Mouse (Mus musculus): ENCODE data around the gene Myt1. TPM values are rescaled to one million over a fixed set of nuclear protein-coding genes. Genes with fewer than 3 reads are reported as not detected.

The Myt1 gene
- polyA plus RNA-seq (2015; fragmentation: Nextera tagmentation; extraction: Ambion mirVana): not detected in 2 replicates

GRCm38 (mm10) chr2:181763006-181763830 lies at the start of gene Myt1:
Gene Myt1, plus strand, starts transcription at chr2:181763332.

DNA sequence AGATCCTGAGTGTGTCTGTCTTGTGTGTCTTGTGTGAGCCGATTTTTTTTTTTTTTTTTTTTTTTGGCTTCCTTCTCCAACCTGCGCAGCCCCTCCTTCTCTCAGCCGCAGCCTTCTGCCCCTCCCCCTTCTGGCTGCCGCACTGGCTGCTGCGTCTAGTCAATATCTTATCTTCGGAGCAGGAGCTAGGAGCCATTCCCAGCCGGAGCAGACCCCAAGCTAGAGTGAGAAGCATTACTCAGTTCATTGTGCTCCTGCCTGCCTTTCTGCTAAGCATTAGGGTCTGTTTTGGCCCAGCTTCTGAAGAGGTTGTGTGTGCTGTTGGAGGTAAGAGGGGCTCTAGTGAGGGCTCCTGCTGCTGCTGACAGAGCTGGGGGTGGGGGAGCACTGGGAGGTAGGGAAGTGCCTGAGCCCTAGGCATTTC lies 48.2 kb upstream of the Myt1 start, which contains the start of gene Oprl1:
TSS of gene Oprl1 (plus strand) at position 114 of the 424 bp plus-strand sequence.

DNA sequence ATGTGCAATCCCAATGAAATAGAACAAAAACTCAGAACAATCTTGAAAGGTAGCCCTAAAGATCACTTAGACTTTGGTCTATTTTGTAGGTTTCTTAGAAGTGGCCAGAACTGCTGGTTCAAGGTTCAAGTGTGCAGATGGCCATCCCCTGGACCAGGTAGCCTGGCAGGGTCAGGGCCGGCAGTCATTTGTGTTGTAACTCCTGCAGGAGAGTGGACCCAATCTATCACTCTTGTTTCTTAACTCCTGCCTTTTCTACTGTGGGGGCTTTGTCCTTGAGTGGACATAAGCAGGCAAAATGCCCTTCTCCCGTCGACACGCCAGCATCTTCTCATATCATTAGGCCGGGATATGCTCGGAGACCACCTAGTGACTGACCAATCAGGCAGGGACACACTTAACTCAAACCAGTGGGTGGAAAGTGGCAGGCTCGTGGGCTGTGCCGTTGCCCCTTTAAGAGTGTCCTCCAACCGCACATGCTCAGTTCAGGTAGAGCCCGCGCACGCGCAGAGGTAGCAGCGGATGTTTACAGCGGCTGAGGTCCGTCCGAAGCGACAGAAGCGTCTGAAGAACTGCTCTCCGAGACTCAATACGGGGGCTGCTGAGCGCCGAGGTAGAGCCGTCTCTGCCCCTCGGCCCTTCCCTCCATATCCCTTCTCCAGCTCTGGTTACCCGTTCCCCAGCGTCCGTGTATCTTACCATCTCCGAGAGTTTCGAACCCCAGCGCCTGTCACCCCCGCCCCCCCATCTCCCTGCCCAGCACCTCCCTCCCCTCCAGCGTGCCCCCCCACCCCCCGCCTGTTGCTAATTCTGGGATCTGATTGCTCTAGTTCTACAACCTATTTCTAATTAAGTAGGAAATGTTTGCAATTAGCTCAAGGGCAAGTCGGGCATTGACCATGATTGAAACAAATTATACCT lies 74.5 kb downstream of the Myt1 start, which contains the start of gene Pcmtd2:
TSS of gene Pcmtd2 (plus strand) at position 483 of the 921 bp plus-strand sequence.

DNA sequence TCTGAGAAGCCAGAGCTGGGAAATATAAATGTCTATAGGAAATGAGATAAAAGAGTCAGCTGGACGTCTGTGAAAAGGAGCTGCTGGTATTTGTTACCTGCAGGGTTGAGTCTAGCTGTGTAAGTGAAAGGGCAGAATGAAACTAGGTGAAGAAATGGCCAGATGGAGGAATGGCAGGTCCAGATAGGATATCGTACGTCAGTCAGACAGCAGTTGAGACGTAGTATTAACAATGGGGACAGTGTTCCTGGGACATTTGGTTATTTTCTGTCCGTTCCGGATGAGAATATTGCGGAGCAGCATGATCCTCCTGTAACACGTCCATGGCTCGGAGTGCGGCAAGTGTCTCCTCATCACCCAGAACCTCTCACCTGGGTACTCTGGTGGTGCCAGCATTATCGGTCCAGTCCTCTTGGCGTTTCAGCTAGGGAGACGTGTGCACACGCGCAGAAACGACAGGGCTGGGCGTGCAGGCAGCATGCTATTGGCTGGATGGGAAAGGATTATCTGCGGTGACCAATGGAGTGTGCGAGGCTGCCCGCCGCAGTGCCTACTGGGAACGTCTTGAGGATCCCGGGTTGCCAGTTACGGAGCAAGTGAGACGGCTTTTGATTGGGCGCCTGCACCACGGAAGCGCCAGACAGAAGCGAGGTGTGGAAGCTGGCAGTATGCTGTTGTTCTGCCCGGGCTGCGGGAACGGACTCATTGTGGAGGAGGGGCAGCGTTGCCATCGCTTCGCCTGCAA lies 100.8 kb downstream of the Myt1 start, which contains the start of gene Polr3k:
TSS of gene Polr3k (plus strand) at position 547 of the 745 bp plus-strand sequence.

Other genes starting within 250 kb of the Myt1 start
- gene Dnajc5, start 242.8 kb upstream of the Myt1 start, polyA plus RNA-seq (2015; fragmentation: Nextera tagmentation; extraction: Ambion mirVana): 33.9 and 40.6 TPM in 2 replicates
- gene Uckl1, start 178.4 kb upstream of the Myt1 start, polyA plus RNA-seq (2015; fragmentation: Nextera tagmentation; extraction: Ambion mirVana): 32.3 and 39.7 TPM in 2 replicates
- 27.6 and 28.9 TPM in 2 replicates for gene Prpf6, start 171.5 kb upstream of the Myt1 start, polyA plus RNA-seq (2015; fragmentation: Nextera tagmentation; extraction: Ambion mirVana)
- gene Zfp512b, start 170.5 kb upstream of the Myt1 start, polyA plus RNA-seq (2015; fragmentation: Nextera tagmentation; extraction: Ambion mirVana): 11.9 and 15.4 TPM in 2 replicates
- 2.8 and 4.7 TPM in 2 replicates for gene Samd10, start 164.1 kb upstream of the Myt1 start, polyA plus RNA-seq (2015; fragmentation: Nextera tagmentation; extraction: Ambion mirVana)
- gene Gm29797, start 106.3 kb upstream of the Myt1 start, polyA plus RNA-seq (2015; fragmentation: Nextera tagmentation; extraction: Ambion mirVana): not detected in 2 replicates
- 29.9 and 46.0 TPM in 2 replicates for gene Sox18, start 91.7 kb upstream of the Myt1 start, polyA plus RNA-seq (2015; fragmentation: Nextera tagmentation; extraction: Ambion mirVana)
- gene Tcea2, start 83.0 kb upstream of the Myt1 start, polyA plus RNA-seq (2015; fragmentation: Nextera tagmentation; extraction: Ambion mirVana): 6.8 and 9.7 TPM in 2 replicates
- 38.9 and 53.5 TPM in 2 replicates for gene Rgs19, start 69.4 kb upstream of the Myt1 start, polyA plus RNA-seq (2015; fragmentation: Nextera tagmentation; extraction: Ambion mirVana)
- gene Lkaaear1, start 64.9 kb upstream of the Myt1 start, polyA plus RNA-seq (2015; fragmentation: Nextera tagmentation; extraction: Ambion mirVana): not detected in 2 replicates
- 0.11 and 0.12 TPM in 2 replicates for gene Oprl1, start 48.3 kb upstream of the Myt1 start, polyA plus RNA-seq (2015; fragmentation: Nextera tagmentation; extraction: Ambion mirVana)
- 22.4 and 25.3 TPM in 2 replicates for gene Pcmtd2, start 74.5 kb downstream of the Myt1 start, polyA plus RNA-seq (2015; fragmentation: Nextera tagmentation; extraction: Ambion mirVana)
- 36.8 and 38.4 TPM in 2 replicates for gene Polr3k, start 101.0 kb downstream of the Myt1 start, polyA plus RNA-seq (2015; fragmentation: Nextera tagmentation; extraction: Ambion mirVana)
- not detected in 2 replicates for gene Gm14496, start 227.8 kb downstream of the Myt1 start, polyA plus RNA-seq (2015; fragmentation: Nextera tagmentation; extraction: Ambion mirVana)